Mouse (Mus musculus) liver, embryonic 16.5 days (tissue): Measurements from ENCODE around the gene Hist1h4a. TPM values are rescaled to one million over a fixed set of nuclear protein-coding genes. Genes with fewer than 3 reads are reported as not detected.

Experiments used
- ATAC-seq: fragments of 200-750 bp; cut with Nextera tagmentation; 2 replicates; pipeline ENCODE4 v1.8.0; 2017; ENCODE audit warnings: low read depth, mild to moderate bottlenecking, moderate number of reproducible peaks, moderate library complexity
- H3K27ac ChIP-seq: fragments of 300-500 bp; sonication (generic); 2 replicates; pipeline ENCODE4 v1.5.1; 2014; ENCODE audit warnings: mild to moderate bottlenecking, low read length
- H3K27me3 ChIP-seq: fragments of 300-500 bp; sonication (generic); 2 replicates; pipeline ENCODE4 v1.6.1; 2014; ENCODE audit warnings: low read depth, low read length, mixed read lengths; ENCODE audit not compliant: control insufficient read depth, insufficient read depth
- H3K36me3 ChIP-seq: fragments of 300-500 bp; sonication (generic); 2 replicates; pipeline ENCODE4 v1.6.1; 2014; ENCODE audit warnings: mild to moderate bottlenecking; ENCODE audit not compliant: control insufficient read depth, insufficient read depth
- H3K4me1 ChIP-seq: fragments of 300-500 bp; sonication (generic); 2 replicates; pipeline ENCODE4 v1.6.1; 2014; ENCODE audit warnings: low read depth, low read length, mixed read lengths; ENCODE audit not compliant: control insufficient read depth
- H3K4me2 ChIP-seq: fragments of 300-500 bp; sonication (generic); 2 replicates; pipeline ENCODE4 v1.6.1; 2014; ENCODE audit warnings: low read depth, low read length, mixed read lengths
- H3K4me3 ChIP-seq: fragments of 300-500 bp; sonication (generic); 2 replicates; pipeline ENCODE4 v1.5.1; 2014; ENCODE audit warnings: low read depth, mild to moderate bottlenecking, low read length
- H3K9ac ChIP-seq: fragments of 300-500 bp; sonication (generic); 2 replicates; pipeline ENCODE4 v1.6.1; 2014; ENCODE audit warnings: low read depth, low read length
- H3K9me3 ChIP-seq: fragments of 300-500 bp; sonication (generic); replicated peaks from 2 replicates; pipeline ENCODE4 v1.6.1; 2016; ENCODE audit warnings: low read length; ENCODE audit not compliant: control insufficient read depth
- WGBS: fragments of 180-500 bp; shearing (Covaris S2); extraction: QIAGEN DNeasy Blood & Tissue Kit; methylation state at CpG from one replicate; pipeline ENCODE4 v1.1.7; 2014; ENCODE audit not compliant: insufficient replicate concordance; 5-methylcytosine and 5-hydroxymethylcytosine counted together
- polyA plus RNA-seq: library from polyadenylated mRNA; unstranded; fragments of >200 nt; fragmentation: Nextera tagmentation; extraction: Ambion mirVana; gene quantifications from 2 replicates; pipeline ENCODE4 v1.2.1, GENCODE M21; 2015

Hist1h4a gene
- polyA plus RNA-seq, 1 experiment from 2014 or later: 0.48 TPM

DNA sequence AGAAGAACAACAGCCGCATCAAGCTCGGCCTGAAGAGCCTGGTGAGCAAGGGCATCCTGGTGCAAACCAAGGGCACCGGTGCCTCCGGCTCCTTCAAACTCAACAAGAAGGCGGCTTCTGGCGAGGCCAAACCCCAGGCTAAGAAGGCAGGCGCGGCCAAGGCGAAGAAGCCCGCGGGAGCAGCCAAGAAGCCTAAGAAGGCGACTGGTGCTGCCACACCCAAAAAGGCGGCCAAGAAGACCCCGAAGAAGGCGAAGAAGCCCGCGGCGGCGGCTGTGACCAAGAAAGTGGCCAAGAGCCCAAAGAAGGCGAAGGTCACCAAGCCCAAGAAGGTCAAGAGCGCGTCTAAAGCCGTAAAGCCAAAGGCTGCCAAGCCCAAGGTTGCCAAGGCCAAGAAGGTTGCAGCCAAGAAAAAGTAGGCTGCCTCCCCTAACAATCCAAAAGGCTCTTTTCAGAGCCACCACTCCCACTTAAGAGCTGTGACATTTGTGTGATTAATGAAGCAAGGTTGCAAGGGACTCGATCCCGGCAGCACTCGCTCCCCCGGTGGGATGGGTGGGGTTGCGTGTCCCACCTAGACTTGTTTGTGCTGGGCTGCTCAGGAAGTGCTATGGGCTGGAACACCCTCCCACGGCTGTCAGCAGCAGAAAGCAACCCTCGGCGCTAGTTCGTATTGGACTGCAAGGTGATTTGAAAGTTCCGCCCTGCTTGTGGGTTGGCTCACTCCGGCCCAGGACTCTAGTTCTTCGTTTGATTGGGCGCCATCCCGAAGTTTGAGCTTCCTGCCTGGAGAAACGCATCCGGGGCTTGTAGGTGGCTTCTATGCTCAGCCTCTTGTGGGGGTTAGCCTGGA lies 21.7 kb downstream of the Hist1h4a start:
- Histone ChIP-seq H3K27me3 (no peaks in the 10 kb centered on the region), H3K27ac (peak overlapping the region; percentile 99), H3K4me1 (peaks cover 21% of the 10 kb centered on the region), H3K4me2 (peak overlapping the region; percentile 82), H3K36me3 (no peaks in the 10 kb centered on the region), H3K4me3 (peak overlapping the region; percentile 63), H3K9ac (peak overlapping the region; percentile 87), H3K9me3 (no peaks in the 10 kb centered on the region)
- ATAC-seq: peak; percentile 81
- WGBS: under 1% methylated on average over 39 of the region's 39 CpGs

GRCm38 (mm10) chr13:23738677-23739068 lies 22.4 kb downstream of the Hist1h4a start, which contains the start of gene Hist1h1c:
Gene Hist1h1c (plus strand): TSS chr13:23738808.
- ATAC-seq: peak; percentile 79
- Histone ChIP-seq H3K36me3 (no peaks in the 10 kb centered on the region), H3K4me3 (peak within 1 kb of the TSS; percentile 63), H3K27ac (peak within 1 kb of the TSS; percentile 99), H3K4me1 (peaks cover 18% of the 10 kb centered on the region), H3K9me3 (no peaks in the 10 kb centered on the region), H3K9ac (peak within 1 kb of the TSS; percentile 87), H3K4me2 (peak within 1 kb of the TSS; percentile 82), H3K27me3 (no peaks in the 10 kb centered on the region)
- 0% methylated on average over 33 of the region's 38 CpGs for WGBS

DNA sequence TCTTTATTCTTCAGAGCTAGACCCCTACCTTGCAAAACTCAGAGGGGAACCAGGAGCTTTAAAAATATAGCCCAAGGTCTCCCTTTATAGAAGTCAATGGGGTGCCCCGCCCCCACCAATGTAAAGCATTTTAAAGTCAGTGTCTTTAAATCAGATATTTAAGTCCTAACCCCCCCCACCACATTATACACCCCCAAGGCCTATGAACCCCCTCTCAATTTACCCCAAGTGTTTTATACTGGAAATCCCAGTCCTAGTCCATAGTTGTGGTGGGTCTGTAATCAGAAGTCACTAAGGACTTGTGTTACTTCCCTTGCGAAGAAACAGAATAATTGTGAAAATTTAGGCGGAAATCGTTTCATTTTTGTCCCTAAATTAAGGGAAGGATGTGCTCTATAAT lies 23.0 kb downstream of the Hist1h4a start:
- Histone ChIP-seq H3K4me2 (peak overlapping the region; percentile 82), H3K27me3 (no peaks in the 10 kb centered on the region), H3K36me3 (no peaks in the 10 kb centered on the region), H3K27ac (peak overlapping the region; percentile 99), H3K9ac (peak overlapping the region; percentile 30; the same call in 1 of the 2 replicates), H3K9me3 (no peaks in the 10 kb centered on the region), H3K4me3 (peak overlapping the region; percentile 63), H3K4me1 (peaks cover 14% of the 10 kb centered on the region)
- WGBS: 20% methylated on average over 4 of the region's 4 CpGs
- ATAC-seq: no peak

DNA sequence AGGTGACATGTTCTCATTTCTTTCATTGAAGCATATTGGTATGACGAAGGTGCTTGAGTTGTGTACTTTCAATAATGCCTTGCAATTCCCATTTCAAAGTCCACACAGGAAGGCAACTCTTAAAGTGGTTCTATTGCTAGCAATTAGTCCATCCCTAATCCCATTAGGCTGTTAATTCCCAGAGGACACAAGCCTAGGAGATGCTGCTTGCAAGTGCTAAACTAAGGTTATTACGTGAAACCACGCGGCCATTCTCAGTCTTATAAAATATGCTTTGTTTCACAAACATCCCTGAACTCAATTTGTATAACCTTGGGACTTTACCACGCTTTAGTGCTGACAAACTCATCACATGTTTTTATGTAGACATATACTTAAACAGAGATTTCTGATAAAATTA lies 23.9 kb downstream of the Hist1h4a start:
- Histone ChIP-seq H3K4me1 (peaks cover 10% of the 10 kb centered on the region), H3K4me2 (no peak overlapping the region), H3K27me3 (no peaks in the 10 kb centered on the region), H3K4me3 (no peak overlapping the region), H3K9me3 (no peaks in the 10 kb centered on the region), H3K9ac (no peak overlapping the region), H3K27ac (0 out of 2 replicates have a peak overlapping the region, but pooled peaks have one; percentile 12), H3K36me3 (no peaks in the 10 kb centered on the region)
- no peak for ATAC-seq
- 86% methylated on average over 5 of the region's 5 CpGs for WGBS

GRCm38 (mm10) chr13:23732156-23732804 lies 28.8 kb downstream of the Hist1h4a start:
- Histone ChIP-seq H3K4me3 (no peak overlapping the region), H3K36me3 (no peaks in the 10 kb centered on the region), H3K4me1 (peaks cover 19% of the 10 kb centered on the region), H3K27me3 (no peaks in the 10 kb centered on the region), H3K27ac (no peak overlapping the region), H3K9me3 (no peaks in the 10 kb centered on the region), H3K4me2 (no peak overlapping the region), H3K9ac (no peak overlapping the region)
- WGBS: 24% methylated on average over 8 of the region's 8 CpGs
- ATAC-seq: no peak

GRCm38 (mm10) chr13:23730479-23730878 lies 30.6 kb downstream of the Hist1h4a start:
- Histone ChIP-seq H3K27me3 (no peaks in the 10 kb centered on the region), H3K9ac (no peak overlapping the region), H3K4me1 (peaks cover 19% of the 10 kb centered on the region), H3K9me3 (no peaks in the 10 kb centered on the region), H3K4me3 (no peak overlapping the region), H3K36me3 (no peaks in the 10 kb centered on the region), H3K27ac (no peak overlapping the region), H3K4me2 (no peak overlapping the region)
- peak; percentile 84 for ATAC-seq
- whole genome bisulfite sequencing: 46% methylated on average over 8 of the region's 8 CpGs

DNA sequence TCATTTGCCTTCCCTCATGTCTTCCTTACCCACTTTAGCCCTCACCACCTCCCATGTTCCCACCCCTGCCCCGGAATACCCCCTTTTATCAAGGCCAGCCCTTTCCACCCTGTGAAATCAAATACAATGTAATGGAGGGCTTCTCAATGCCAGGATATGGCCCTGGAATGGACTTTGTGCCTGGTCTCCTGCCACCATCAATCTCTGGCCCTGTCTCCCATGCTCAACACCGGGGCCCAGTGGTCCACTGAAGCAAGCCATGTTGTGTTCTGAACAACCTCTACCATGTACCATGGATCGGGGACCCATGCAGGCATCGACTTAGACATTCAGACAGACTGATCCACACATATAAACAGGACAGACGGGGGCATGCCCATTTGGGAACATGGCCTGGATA lies 31.3 kb downstream of the Hist1h4a start:
- Histone ChIP-seq H3K4me2 (no peak overlapping the region), H3K27ac (no peak overlapping the region), H3K4me3 (no peak overlapping the region), H3K9me3 (no peaks in the 10 kb centered on the region), H3K36me3 (no peaks in the 10 kb centered on the region), H3K9ac (no peak overlapping the region), H3K4me1 (peaks cover 22% of the 10 kb centered on the region), H3K27me3 (no peaks in the 10 kb centered on the region)
- no peak for ATAC-seq
- WGBS: 82% methylated on average over 5 of the region's 5 CpGs

- Histone ChIP-seq H3K36me3 (no peaks in the 10 kb centered on the region), H3K4me1 (peaks cover 28% of the 10 kb centered on the region), H3K9me3 (no peaks in the 10 kb centered on the region), H3K27me3 (no peaks in the 10 kb centered on the region), H3K4me2 (no peak overlapping the region), H3K9ac (no peak overlapping the region), H3K4me3 (no peak overlapping the region), H3K27ac (no peak overlapping the region)
- ATAC-seq: no peak
- 55% methylated on average over 9 of the region's 9 CpGs for WGBS
These were observed 31.9 kb downstream of the Hist1h4a start for GRCm38 (mm10) chr13:23729192-23729525.
